8 mouse cellular contexts compared by ENCODE assay signal in genomic region chr1:172550551-172550951, GRCm38 (mm10). TPM values are rescaled to one million over a fixed set of nuclear protein-coding genes. Genes with fewer than 3 reads are reported as not detected.
DNase-seq lines count a peak whose midpoint lies in the region; ATAC-seq and TF ChIP-seq lines count a peak whose summit lies in the region.

No protein-coding gene starts in this region.

- DNase-seq in MEL (ENCODE audit: low read depth, low spot score) (peak; percentile 85), liver (peak; percentile 36)
- DNase-seq in adrenal gland, postnatal 36 days: peak; percentile 50 to 52
- DNase-seq in heart, adult 11 months: peak; percentile 98
- DNase-seq in spleen, postnatal 10 days (ENCODE audit: low spot score in 2 of 2): peak; percentile 35 to 61
- DNase-seq in layer of hippocampus, postnatal 36 days: no peak

- H3K4me1 ChIP-seq in MEL (ENCODE audit: control insufficient read depth in 1 of 2, insufficient read depth in 2 of 2, low read length in 2 of 2): peaks cover 0 to 11% of the 10 kb centered on the region in 2 experiments; a peak in 2 of 4 replicates
- H3K4me1 ChIP-seq in intestine, embryonic 15.5 days (replicated peaks): peaks cover 6% of the 10 kb centered on the region
- peaks cover 22% of the 10 kb centered on the region for H3K4me1 ChIP-seq in midbrain, embryonic 15.5 days

- peak overlapping the region; percentile 64 for H3K4me2 ChIP-seq in intestine, embryonic 15.5 days (replicated peaks)
- peak overlapping the region; percentile 57 for H3K4me2 ChIP-seq in midbrain, embryonic 15.5 days

- H3K27ac ChIP-seq in MEL (ENCODE audit: control insufficient read depth, low read depth, low read length): no peak overlapping the region
- H3K27ac ChIP-seq in intestine, embryonic 15.5 days: 0 out of 2 replicates have a peak overlapping the region, but pooled peaks have one; percentile 2
- peak overlapping the region; percentile 60 for H3K27ac ChIP-seq in midbrain, embryonic 15.5 days

- H3K79me2 ChIP-seq in MEL (ENCODE audit: control insufficient read depth, insufficient read depth, low read length, poor library complexity): no peaks in the 10 kb centered on the region; the same call in 1 of the 2 replicates

- ATAC-seq in intestine, embryonic 15.5 days: peak; percentile 94
- ATAC-seq in midbrain, embryonic 15.5 days (replicated peaks): peak; percentile 91

- H3K36me3 ChIP-seq in MEL (ENCODE audit: control insufficient read depth in 1 of 2, insufficient read depth in 2 of 2, low read length in 2 of 2): peaks cover 0 to 5% of the 10 kb centered on the region in 2 experiments; a peak in 2 of 4 replicates
- no peaks in the 10 kb centered on the region for H3K36me3 ChIP-seq in intestine, embryonic 15.5 days
- no peaks in the 10 kb centered on the region for H3K36me3 ChIP-seq in midbrain, embryonic 15.5 days (replicated peaks)

- peaks cover 0 to 1% of the 10 kb centered on the region in 2 experiments; a peak in 1 of 4 replicates for H3K27me3 ChIP-seq in MEL (ENCODE audit: control insufficient read depth in 1 of 2, insufficient read depth in 2 of 2, low read length in 2 of 2)
- H3K27me3 ChIP-seq in intestine, embryonic 15.5 days (replicated peaks): no peaks in the 10 kb centered on the region; the same call in 1 of the 2 replicates
- no peaks in the 10 kb centered on the region for H3K27me3 ChIP-seq in midbrain, embryonic 15.5 days (replicated peaks)

- TF ChIP-seq CTCF in MEL (IDR thresholded peaks at IDR 0.05 in 2 of 3, conservative IDR thresholded peaks at IDR 0.05 in 1 of 3; ENCODE audit: control insufficient read depth in 1 of 3, insufficient read depth in 1 of 3, low read depth in 2 of 3, low read length in 3 of 3, poor library complexity in 1 of 3, severe bottlenecking in 1 of 3): no peak

- TF ChIP-seq RAD21 in MEL (IDR thresholded peaks at IDR 0.05; ENCODE audit: low read depth, low read length): no peak

- peak overlapping the region; percentile 60 to 63 for H3K4me3 ChIP-seq in MEL (ENCODE audit: control insufficient read depth in 1 of 2, insufficient read depth in 1 of 2, low read depth in 2 of 2, low read length in 2 of 2)
- peak overlapping the region; percentile 42 for H3K4me3 ChIP-seq in intestine, embryonic 15.5 days (replicated peaks)
- H3K4me3 ChIP-seq in midbrain, embryonic 15.5 days: peak overlapping the region; percentile 40

- H3K9ac ChIP-seq in MEL (ENCODE audit: control insufficient read depth, low read depth, low read length, poor library complexity, severe bottlenecking): peak overlapping the region; percentile 42
- H3K9ac ChIP-seq in intestine, embryonic 15.5 days: peak overlapping the region; percentile 37
- H3K9ac ChIP-seq in midbrain, embryonic 15.5 days: peak overlapping the region; percentile 36

- 2% methylated on average over 8 of the region's 8 CpGs for WGBS in intestine, embryonic 15.5 days
- under 1% methylated on average over 8 of the region's 8 CpGs for WGBS in midbrain, embryonic 15.5 days

- H3K9me3 ChIP-seq in MEL (replicated peaks; ENCODE audit: insufficient read depth, low read length): no peaks in the 10 kb centered on the region
- H3K9me3 ChIP-seq in intestine, embryonic 15.5 days: no peaks in the 10 kb centered on the region
- H3K9me3 ChIP-seq in midbrain, embryonic 15.5 days: no peaks in the 10 kb centered on the region

- peak in 1 of 2 experiments; percentile 60; a peak in 1 of 4 replicates for TF ChIP-seq POLR2A in MEL (IDR thresholded peaks at IDR 0.05; ENCODE audit: control insufficient read depth in 1 of 2, insufficient read depth in 1 of 2, low read depth in 1 of 2, low read length in 2 of 2, poor library complexity in 1 of 2)

- no peak for TF ChIP-seq EP300 in MEL (IDR thresholded peaks at IDR 0.05; ENCODE audit: low read depth in 1 of 2, low read length in 2 of 2)

TF ChIP-seq in MEL, 35 proteins besides CTCF, POLR2A, EP300 and RAD21:
- 0 out of 2 replicates have a peak, but pooled peaks have one; percentile 8 for TF ChIP-seq TBP (IDR thresholded peaks at IDR 0.05; ENCODE audit: low read depth, low read length)
- TF ChIP-seq MAZ (IDR thresholded peaks at IDR 0.05; ENCODE audit: low read depth, low read length): no peak
- no peak for TF ChIP-seq UBTF (IDR thresholded peaks at IDR 0.05; ENCODE audit: borderline replicate concordance, insufficient read depth, low read depth, low read length)
- peak; percentile 71 for TF ChIP-seq ELF1 (IDR thresholded peaks at IDR 0.05; ENCODE audit: low read depth, low read length)
- TF ChIP-seq MYB (IDR thresholded peaks at IDR 0.05; ENCODE audit: low read depth, low read length): no peak
- peak; percentile 52; the same call in 1 of the 2 replicates for TF ChIP-seq HCFC1 (IDR thresholded peaks at IDR 0.05; ENCODE audit: low read depth, low read length)
- no peak for TF ChIP-seq MEF2A (IDR thresholded peaks at IDR 0.05; ENCODE audit: extremely low read depth, insufficient replicate concordance, low read depth, low read length, poor library complexity, severe bottlenecking)
- TF ChIP-seq POLR2AphosphoS5 (IDR thresholded peaks at IDR 0.05; ENCODE audit: borderline replicate concordance, low read depth, low read length): no peak
- peak; percentile 43; the same call in 1 of the 2 replicates for TF ChIP-seq NELFE (IDR thresholded peaks at IDR 0.05; ENCODE audit: low read depth, low read length)
- TF ChIP-seq MXI1 (IDR thresholded peaks at IDR 0.05; ENCODE audit: low read depth, low read length): 0 out of 2 replicates have a peak, but pooled peaks have one; percentile 3

RNA-seq across cellular contexts. Expression of gene Vsig8, which starts 5.2 kb away (rescaled TPM):
- total RNA-seq in MEL (2012; rRNA removed): not detected in 2 replicates
- not detected for polyA plus RNA-seq in MEL (2012; ENCODE audit: insufficient read depth in 1 of 2, insufficient read length in 2 of 2, low read depth in 1 of 2, low replicate concordance in 2 of 2, missing spikeins in 1 of 2)
- total RNA-seq in adrenal gland, postnatal 36 days (2021): under 1 TPM in 1 of 2 experiments, not detected in 1; 0.16 TPM
- 0.28 and 0.43 TPM in 2 replicates for polyA plus RNA-seq in intestine, embryonic 15.5 days (2015; fragmentation: Nextera tagmentation; extraction: Ambion mirVana)
- polyA plus RNA-seq in midbrain, embryonic 15.5 days (2015; fragmentation: Nextera tagmentation; extraction: Ambion mirVana): 0.32 and 0.37 TPM in 2 replicates
- total RNA-seq in layer of hippocampus, postnatal 36 days (2021): under 1 TPM; 0.25 to 0.67 TPM

RNA-seq across cellular contexts. Expression of gene Cfap45, which starts 29.9 kb away (rescaled TPM):
- total RNA-seq in MEL (2012; rRNA removed): 0.29 TPM in 1 of 2 replicates, not detected in the other
- polyA plus RNA-seq in MEL (2012; ENCODE audit: insufficient read depth in 1 of 2, insufficient read length in 2 of 2, low read depth in 1 of 2, low replicate concordance in 2 of 2, missing spikeins in 1 of 2): under 1 TPM in 1 of 2 experiments, not detected in 1; 0.40 TPM
- under 1 TPM; 0.30 to 0.89 TPM for total RNA-seq in adrenal gland, postnatal 36 days (2021)
- polyA plus RNA-seq in intestine, embryonic 15.5 days (2015; fragmentation: Nextera tagmentation; extraction: Ambion mirVana): 1.1 and 1.2 TPM in 2 replicates
- 3.7 and 4.2 TPM in 2 replicates for polyA plus RNA-seq in midbrain, embryonic 15.5 days (2015; fragmentation: Nextera tagmentation; extraction: Ambion mirVana)
- 1 to 10 TPM; 4.0 to 5.5 TPM for total RNA-seq in layer of hippocampus, postnatal 36 days (2021)

RNA-seq across cellular contexts. Expression of gene Slamf8, which starts 39.8 kb away (rescaled TPM):
- total RNA-seq in MEL (2012; rRNA removed): not detected in 2 replicates
- not detected for polyA plus RNA-seq in MEL (2012; ENCODE audit: insufficient read depth in 1 of 2, insufficient read length in 2 of 2, low read depth in 1 of 2, low replicate concordance in 2 of 2, missing spikeins in 1 of 2)
- total RNA-seq in adrenal gland, postnatal 36 days (2021): under 1 TPM; 0.40 to 0.50 TPM
- 0.33 and 0.37 TPM in 2 replicates for polyA plus RNA-seq in intestine, embryonic 15.5 days (2015; fragmentation: Nextera tagmentation; extraction: Ambion mirVana)
- not detected in 2 replicates for polyA plus RNA-seq in midbrain, embryonic 15.5 days (2015; fragmentation: Nextera tagmentation; extraction: Ambion mirVana)
- not detected for total RNA-seq in layer of hippocampus, postnatal 36 days (2021)

RNA-seq across cellular contexts. Expression of gene Tagln2, which starts 50.7 kb away (rescaled TPM):
- 100 and 150 TPM in 2 replicates for total RNA-seq in MEL (2012; rRNA removed)
- polyA plus RNA-seq in MEL (2012; ENCODE audit: insufficient read depth in 1 of 2, insufficient read length in 2 of 2, low read depth in 1 of 2, low replicate concordance in 2 of 2, missing spikeins in 1 of 2): 100 to 1,000 TPM; 332 to 581 TPM
- 10 to 100 TPM; 90.5 to 91.7 TPM for total RNA-seq in adrenal gland, postnatal 36 days (2021)
- polyA plus RNA-seq in intestine, embryonic 15.5 days (2015; fragmentation: Nextera tagmentation; extraction: Ambion mirVana): 388 and 395 TPM in 2 replicates
- polyA plus RNA-seq in midbrain, embryonic 15.5 days (2015; fragmentation: Nextera tagmentation; extraction: Ambion mirVana): 57.2 and 58.7 TPM in 2 replicates
- total RNA-seq in layer of hippocampus, postnatal 36 days (2021): 1 to 10 TPM; 8.7 to 9.2 TPM

RNA-seq across cellular contexts. Expression of gene Fcrl6, which starts 51.8 kb away (rescaled TPM):
- not detected in 2 replicates for total RNA-seq in MEL (2012; rRNA removed)
- not detected for polyA plus RNA-seq in MEL (2012; ENCODE audit: insufficient read depth in 1 of 2, insufficient read length in 2 of 2, low read depth in 1 of 2, low replicate concordance in 2 of 2, missing spikeins in 1 of 2)
- not detected for total RNA-seq in adrenal gland, postnatal 36 days (2021)
- not detected in 2 replicates for polyA plus RNA-seq in intestine, embryonic 15.5 days (2015; fragmentation: Nextera tagmentation; extraction: Ambion mirVana)
- polyA plus RNA-seq in midbrain, embryonic 15.5 days (2015; fragmentation: Nextera tagmentation; extraction: Ambion mirVana): 0.17 and 0.19 TPM in 2 replicates
- total RNA-seq in layer of hippocampus, postnatal 36 days (2021): not detected

Comparison
In these comparisons a context has a peak if more than half of its experiments do, and no peak if none do; other contexts are left out.
1. DNase-seq: peak in MEL (single experiment), adrenal gland, postnatal 36 days (2 of 2), heart, adult 11 months (single experiment), liver (single experiment) and spleen, postnatal 10 days (2 of 2); none in layer of hippocampus, postnatal 36 days (0 of 2).
2. Peak in every context shown above with its lines, with median percentiles within 50 percentile points of each other: H3K4me3 ChIP-seq and H3K9ac ChIP-seq.